In genomic region chr4:42114517-42114916, GRCm38 (mm10) we compare ENCODE assay signal across 13 mouse cellular contexts. TPM values are rescaled to one million over a fixed set of nuclear protein-coding genes. Genes with fewer than 3 reads are reported as not detected.
DNase-seq lines count a peak whose midpoint lies in the region; ATAC-seq lines count a peak whose summit lies in the region.
"Not testable (repeated sequence)": the region's sequence is repeated elsewhere in the genome, so short reads cannot be mapped to it uniquely, and the experiment has no call there.
"Had no signal": no experiment of that assay in that cellular context is flagged by ENCODE, and none has a peak within 500 bp of the region (broad histone marks: within the 10 kb centered on the region; RNA-seq: fewer than 3 reads in every experiment).

TSS of gene Gm13304 (plus strand) at chr4:42114817.

- intact Hi-C loops in heart, postnatal 36 days (cut with DNase I): not testable (repeated sequence)

- H3K27ac ChIP-seq in embryonic facial prominence, embryonic 15.5 days (replicated peaks); kidney, embryonic 15.5 days; limb, embryonic 15.5 days: not testable (repeated sequence)

- not testable (repeated sequence) for DNase-seq in heart, adult 8-10 months (ENCODE audit: low spot score); heart, postnatal 36 days; layer of hippocampus, postnatal 14 days (ENCODE audit: low spot score in 2 of 2); left cerebral cortex, adult 8-10 months (ENCODE audit: low spot score in 2 of 2)

- not testable (repeated sequence) for H3K4me2 ChIP-seq in embryonic facial prominence, embryonic 15.5 days (replicated peaks); kidney, embryonic 15.5 days; limb, embryonic 15.5 days

- no CpG with 5 or more reads among the region's 5 CpGs for WGBS in embryonic facial prominence, embryonic 15.5 days
- no CpG with 5 or more reads among the region's 5 CpGs for WGBS in kidney, embryonic 15.5 days
- no CpG with 5 or more reads among the region's 5 CpGs for WGBS in limb, embryonic 15.5 days

- ATAC-seq in embryonic facial prominence, embryonic 15.5 days (ENCODE audit: insufficient number of reproducible peaks, low FRiP score, low TSS enrichment, low read depth); kidney, embryonic 15.5 days (replicated peaks; ENCODE audit: low FRiP score); limb, embryonic 15.5 days (ENCODE audit: insufficient number of reproducible peaks, low FRiP score, low TSS enrichment, low read depth): not testable (repeated sequence)

- H3K27me3 ChIP-seq in embryonic facial prominence, embryonic 15.5 days; kidney, embryonic 15.5 days; limb, embryonic 15.5 days: not testable (repeated sequence)

- H3K4me1 ChIP-seq in embryonic facial prominence, embryonic 15.5 days; kidney, embryonic 15.5 days; limb, embryonic 15.5 days: not testable (repeated sequence)

- not testable (repeated sequence) for H3K9ac ChIP-seq in embryonic facial prominence, embryonic 15.5 days; kidney, embryonic 15.5 days; limb, embryonic 15.5 days

- H3K36me3 ChIP-seq in embryonic facial prominence, embryonic 15.5 days; kidney, embryonic 15.5 days; limb, embryonic 15.5 days: not testable (repeated sequence)

- not testable (repeated sequence) for H3K4me3 ChIP-seq in embryonic facial prominence, embryonic 15.5 days (replicated peaks); kidney, embryonic 15.5 days (replicated peaks); limb, embryonic 15.5 days

- not testable (repeated sequence) for H3K9me3 ChIP-seq in embryonic facial prominence, embryonic 15.5 days (replicated peaks); kidney, embryonic 15.5 days (replicated peaks); limb, embryonic 15.5 days

RNA-seq across cellular contexts. Expression of gene Gm13304, which starts in this region (rescaled TPM):
- polyA plus RNA-seq in embryonic facial prominence, embryonic 15.5 days (2015; fragmentation: Nextera tagmentation; extraction: Ambion mirVana): 11.0 and 23.4 TPM in 2 replicates
- 10 to 100 TPM; 28.4 to 45.6 (median 39.5) TPM for total RNA-seq in heart, adult 8-10 months (2022)
- 10 to 100 TPM; 25.6 to 29.2 TPM for total RNA-seq in heart, postnatal 36 days (2021)
- 12.0 TPM in 1 of 2 replicates, not detected in the other for polyA plus RNA-seq in kidney, embryonic 15.5 days (2015; fragmentation: Nextera tagmentation; extraction: Ambion mirVana)
- 10 to 100 TPM; 12.4 to 14.1 TPM for total RNA-seq in layer of hippocampus, postnatal 14 days (2021)
- total RNA-seq in left cerebral cortex, adult 8-10 months (2022): 10 to 100 TPM; 28.7 to 46.7 (median 35.2) TPM
- 12.7 and 18.0 TPM in 2 replicates for polyA plus RNA-seq in limb, embryonic 15.5 days (2015; fragmentation: Nextera tagmentation; extraction: Ambion mirVana)
- total RNA-seq: CH12.LX had no signal
- polyA plus RNA-seq: erythroblast, embryonic 14.5 days; forebrain, embryonic 14.5 days; heart, embryonic 12.5 days; hindbrain, embryonic 10.5 days; Patski had no signal
